Mouse (Mus musculus) ES-E14 (cell line): ENCODE results near the gene Synrg.

Experiments
- CHD2 ChIP-seq: IDR thresholded peaks from 2 replicates; pipeline ENCODE4 v1.6.1; 2014; ENCODE audit warnings: mild to moderate bottlenecking, low read depth, low read length, inconsistent platforms
- HCFC1 ChIP-seq: IDR thresholded peaks from 2 replicates; pipeline ENCODE4 v1.6.1; 2012; ENCODE audit warnings: low read length, inconsistent platforms, borderline replicate concordance; ENCODE audit not compliant: insufficient read depth

DNA sequence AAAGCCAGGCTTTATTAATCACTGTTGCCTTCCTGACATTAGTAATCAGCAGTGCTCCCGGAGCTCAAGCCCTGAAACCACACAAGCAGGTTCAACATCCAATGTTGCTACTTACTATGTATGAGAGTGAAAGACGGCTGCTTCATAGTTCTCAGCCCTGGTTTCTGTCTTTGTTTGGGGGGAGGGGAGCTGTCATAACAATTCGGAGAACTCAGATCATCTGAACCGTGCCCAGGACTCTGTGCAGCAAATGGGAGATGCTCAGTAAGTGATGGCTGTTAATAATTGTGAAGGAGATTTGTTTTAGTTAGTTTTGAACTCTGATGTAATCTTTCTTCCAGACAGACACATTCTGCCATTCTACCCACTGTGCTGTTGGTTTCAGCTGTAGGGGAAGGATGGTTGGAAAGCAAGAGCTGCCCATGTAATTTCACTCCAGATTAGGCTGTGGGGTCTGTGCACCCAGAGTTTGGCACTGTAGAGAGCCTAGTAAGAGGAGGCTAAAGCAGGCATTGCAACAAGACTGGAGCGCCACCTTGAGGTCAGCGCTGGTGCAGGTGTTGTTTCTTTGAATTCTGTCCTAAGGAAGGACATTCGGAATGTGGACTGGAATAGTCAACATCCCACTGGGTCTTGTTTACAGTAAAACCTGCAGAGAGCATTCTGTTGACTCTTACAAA is 28.1 kb upstream of the Synrg start:
- no peak for TF ChIP-seq CHD2
- no peak for TF ChIP-seq HCFC1
